Mouse (Mus musculus) heart, adult 2 months (tissue): Measurements from ENCODE around the gene E130114P18Rik. TPM values are rescaled to one million over a fixed set of nuclear protein-coding genes. Genes with fewer than 3 reads are reported as not detected.
A peak's percentile ranks its signal among the peaks of the same experiment; 100 is the strongest.

Source experiments
- DNase-seq, 2 experiments: peaks; one replicate each; pipeline ENCODE4 v3.0.0; 2021
- H3K27ac ChIP-seq: fragments of 200-600 bp; 2 replicates; pipeline ENCODE4 v1.8.1; 2022
- H3K27me3 ChIP-seq: fragments of 200-500 bp; 2 replicates; pipeline ENCODE4 v1.6.1; 2012; ENCODE audit warnings: mild to moderate bottlenecking, low read length, inconsistent platforms, mixed read lengths; ENCODE audit not compliant: control insufficient read depth, insufficient read depth
- H3K36me3 ChIP-seq: fragments of 200-500 bp; 2 replicates; pipeline ENCODE4 v1.6.1; 2012; ENCODE audit warnings: low read length, inconsistent platforms; ENCODE audit not compliant: control insufficient read depth, insufficient read depth
- H3K4me1 ChIP-seq: fragments of 200-500 bp; 2 replicates; pipeline ENCODE4 v1.6.1; 2011; ENCODE audit warnings: low read length; ENCODE audit not compliant: control insufficient read depth, insufficient read depth
- H3K4me3 ChIP-seq: fragments of 200-600 bp; 2 replicates; pipeline ENCODE4 v1.8.1; 2022
- H3K79me2 ChIP-seq: fragments of 200-500 bp; replicated peaks from 2 replicates; pipeline ENCODE4 v1.6.1; 2012; ENCODE audit warnings: mild to moderate bottlenecking, inconsistent platforms, low read length, moderate library complexity, mixed read lengths; ENCODE audit not compliant: control insufficient read depth, insufficient read depth
- H3K9ac ChIP-seq: fragments of 200-500 bp; 2 replicates; pipeline ENCODE4 v1.6.1; 2012; ENCODE audit warnings: low read depth, mild to moderate bottlenecking, control low read depth, inconsistent platforms, low read length, mixed read lengths
- CTCF ChIP-seq: fragments of 200-600 bp; IDR thresholded peaks from 2 replicates; pipeline ENCODE4 v1.8.1; 2022; ENCODE audit warnings: antibody characterized with exemption, mild to moderate bottlenecking, moderate library complexity
- EP300 ChIP-seq: fragments of 200-500 bp; IDR thresholded peaks from 2 replicates; pipeline ENCODE4 v1.6.1; 2011; ENCODE audit warnings: low read depth, low read length, control low read depth; ENCODE audit not compliant: insufficient read depth
- POLR2A ChIP-seq: fragments of 200-500 bp; IDR thresholded peaks from 2 replicates; pipeline ENCODE4 v1.6.1; 2011; ENCODE audit warnings: mild to moderate bottlenecking, low read depth, low read length, control low read depth; ENCODE audit not compliant: insufficient read depth
- WGBS: fragments of 180-500 bp; shearing (Covaris S2); methylation state at CpG from one replicate; pipeline ENCODE4 v1.1.7; 2018; 5-methylcytosine and 5-hydroxymethylcytosine counted together
- intact Hi-C: fragments of 180-260 bp; cut with DNase I; formaldehyde crosslinking; loops from one replicate; pipeline ENCODE4 v1.15.1; 2025
- polyA plus RNA-seq: library from polyadenylated mRNA; depleted of rRNA; stranded (reverse); fragments of >200 nt; gene quantifications from 2 replicates; pipeline ENCODE4 v1.2.3, GENCODE M21; 2012
- total RNA-seq, 2 experiments: library from RNA; stranded (reverse); gene quantifications; 2 replicates each; pipeline ENCODE4 v1.2.3; 2021

The E130114P18Rik gene
- total and polyA plus RNA-seq, 3 experiments = not detected

DNA sequence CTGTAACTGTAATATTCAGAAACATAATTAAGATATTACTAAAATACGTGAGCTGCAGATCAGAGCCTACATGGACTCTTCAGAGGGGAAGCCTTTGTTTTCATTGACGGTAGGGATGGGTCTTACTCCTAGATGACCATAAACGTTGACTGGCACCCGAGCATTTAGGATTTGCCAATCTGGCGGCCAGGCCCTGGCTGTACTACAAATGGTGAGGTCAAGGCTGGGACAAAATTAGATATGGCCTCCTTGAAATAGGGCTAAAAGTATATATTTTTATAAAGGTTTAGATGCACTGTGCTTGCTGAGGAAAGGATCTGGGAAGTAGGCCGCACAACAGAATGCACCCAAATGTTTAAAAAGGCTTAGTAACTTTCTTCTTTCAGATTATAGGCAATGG, 4.6 kb upstream of the E130114P18Rik start:
- no peak overlapping the region for H3K9ac ChIP-seq
- peak overlapping the region; percentile 62 for H3K27ac ChIP-seq
- peaks cover 41% of the 10 kb centered on the region for H3K36me3 ChIP-seq
- whole genome bisulfite sequencing = 55% methylated on average over 6 of the region's 6 CpGs
- H3K4me3 ChIP-seq = no peak overlapping the region; the same call in 1 of the 2 replicates
- DNase-seq = peak; percentile 40 to 43
- intact Hi-C loops = loop anchor here (10.0 kb wide), 1 partner anchor 1142 kb away; the partner anchor contains the start of gene Usp1
- TF ChIP-seq CTCF = no peak
- no peak for TF ChIP-seq POLR2A
- TF ChIP-seq EP300 = no peak
- peaks cover 6% of the 10 kb centered on the region for H3K79me2 ChIP-seq
- H3K4me1 ChIP-seq = peaks cover 6% of the 10 kb centered on the region
- no peaks in the 10 kb centered on the region for H3K27me3 ChIP-seq

DNA sequence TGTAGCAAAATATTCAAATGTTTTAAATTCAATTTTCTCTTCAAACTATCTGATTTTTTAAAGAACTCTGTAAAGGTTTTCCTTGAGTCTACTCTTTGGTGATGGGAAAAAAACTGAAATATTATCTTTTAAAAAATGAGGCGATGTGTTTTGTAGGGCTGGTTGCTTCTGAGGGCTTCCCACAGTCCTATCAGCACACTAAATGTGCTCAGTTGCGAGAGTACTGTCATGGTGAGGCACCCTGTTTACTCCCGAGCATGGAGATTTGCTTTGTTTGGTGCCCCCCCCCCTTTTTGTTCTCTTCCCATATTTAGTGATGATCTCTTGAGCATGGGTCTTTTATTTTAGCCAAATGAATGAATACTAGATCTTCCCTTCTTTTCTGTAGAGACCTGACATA, 4.2 kb upstream of the E130114P18Rik start:
- 52% methylated on average over 3 of the region's 3 CpGs for WGBS
- Histone ChIP-seq H3K4me3 (no peak overlapping the region; the same call in 1 of the 2 replicates), H3K4me1 (peaks cover 3% of the 10 kb centered on the region), H3K9ac (no peak overlapping the region), H3K27me3 (no peaks in the 10 kb centered on the region), H3K36me3 (peaks cover 37% of the 10 kb centered on the region), H3K79me2 (peaks cover 4% of the 10 kb centered on the region), H3K27ac (peak overlapping the region; percentile 62)
- intact Hi-C loops = loop anchor here (10.0 kb wide), 1 partner anchor 1143 kb away; the partner anchor contains the start of gene Usp1
- TF ChIP-seq EP300 (no peak), CTCF (no peak), POLR2A (no peak)
- no peak for DNase-seq

GRCm38 (mm10) chr4:97780666-97781435, 3.0 kb upstream of the E130114P18Rik start:
- Histone ChIP-seq H3K27me3 (no peaks in the 10 kb centered on the region), H3K27ac (peak overlapping the region; percentile 96), H3K79me2 (peaks cover 4% of the 10 kb centered on the region), H3K36me3 (peaks cover 28% of the 10 kb centered on the region), H3K9ac (no peak overlapping the region), H3K4me3 (peak overlapping the region; percentile 86), H3K4me1 (peaks cover 3% of the 10 kb centered on the region)
- 41% methylated on average over 7 of the region's 7 CpGs for WGBS
- no peak for DNase-seq
- intact Hi-C loops = loop anchor here (10.0 kb wide), 1 partner anchor 1144 kb away; the partner anchor contains the start of gene Usp1
- no peak for TF ChIP-seq POLR2A
- no peak for TF ChIP-seq CTCF
- TF ChIP-seq EP300 = no peak

- 16% methylated on average over 7 of the region's 7 CpGs for WGBS
- Histone ChIP-seq H3K4me1 (no peaks in the 10 kb centered on the region; the same call in 1 of the 2 replicates), H3K27me3 (no peaks in the 10 kb centered on the region), H3K9ac (peak overlapping the region; percentile 74), H3K4me3 (peak overlapping the region; percentile 86), H3K27ac (peak overlapping the region; percentile 96), H3K79me2 (0 out of 2 replicates have a peak, but pooled peaks cover 1% of the 10 kb centered on the region), H3K36me3 (peaks cover 20% of the 10 kb centered on the region)
- intact Hi-C loops = loop anchor here (10.0 kb wide), 1 partner anchor 1145 kb away; the partner anchor contains the start of gene Usp1
- DNase-seq = peak; percentile 46 to 47
- TF ChIP-seq CTCF = no peak
- TF ChIP-seq EP300 = no peak
- TF ChIP-seq POLR2A = no peak
These were observed 2.1 kb upstream of the E130114P18Rik start for GRCm38 (mm10) chr4:97780024-97780423.

- Histone ChIP-seq H3K36me3 (peaks cover 17% of the 10 kb centered on the region), H3K4me3 (peak overlapping the region; percentile 86), H3K79me2 (no peaks in the 10 kb centered on the region), H3K27me3 (no peaks in the 10 kb centered on the region), H3K27ac (peak overlapping the region; percentile 96), H3K4me1 (peaks cover 4% of the 10 kb centered on the region), H3K9ac (peak overlapping the region; percentile 100)
- TF ChIP-seq CTCF (no peak), EP300 (no peak), POLR2A (no peak)
- 5% methylated on average over 18 of the region's 18 CpGs for WGBS
- intact Hi-C loops = loop anchor here (2.0 to 5.0 kb wide), 6 partner anchors 16 to 543 kb away; no protein-coding TSS in a partner anchor
- DNase-seq = peak in 1 of 2 experiments; percentile 49
These were observed 1.4 kb upstream of the E130114P18Rik start for GRCm38 (mm10) chr4:97779003-97779930.
